Mouse (Mus musculus) left cerebral cortex, postnatal 4 days (tissue): ENCODE measurements at regions not wholly inside any gene's neighbourhood (a gene's known extent, or its start where the extent isn't known, plus 50 kb on each side); places are given as distances from the start of the nearest gene placed in this dataset.

Experiments
- DNase-seq: peaks from one replicate; pipeline ENCODE4 v3.0.0-alpha.2; 2022
- intact Hi-C: fragments of 180-260 bp; cut with DNase I; formaldehyde crosslinking; loops from one replicate; pipeline ENCODE4 v1.15.1; 2025

DNA sequence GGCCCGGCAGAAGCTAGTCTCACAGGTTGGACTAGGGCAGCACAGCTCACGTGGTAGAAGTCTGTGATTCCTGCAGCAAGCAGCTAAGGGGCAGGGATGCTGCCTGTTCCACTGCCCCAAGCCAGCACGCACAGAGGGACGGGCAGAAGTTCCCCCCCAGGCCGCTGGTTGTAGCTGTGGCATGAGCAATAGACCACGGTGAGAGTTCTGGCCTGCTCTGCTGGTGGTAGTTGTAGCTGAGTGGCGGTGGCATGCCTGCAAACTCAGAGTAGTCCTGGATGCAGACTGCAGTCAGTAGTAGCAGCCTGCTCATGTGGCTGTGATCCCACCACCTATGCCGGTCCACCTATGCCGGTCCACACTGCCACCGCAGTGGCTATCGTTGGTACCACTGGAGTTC, 71.5 kb upstream of the Rpl39l start:
- intact Hi-C loops: loop anchor here (10.0 kb wide), 1 partner anchor 426 kb away; no protein-coding TSS in a partner anchor
- no peak for DNase-seq

DNA sequence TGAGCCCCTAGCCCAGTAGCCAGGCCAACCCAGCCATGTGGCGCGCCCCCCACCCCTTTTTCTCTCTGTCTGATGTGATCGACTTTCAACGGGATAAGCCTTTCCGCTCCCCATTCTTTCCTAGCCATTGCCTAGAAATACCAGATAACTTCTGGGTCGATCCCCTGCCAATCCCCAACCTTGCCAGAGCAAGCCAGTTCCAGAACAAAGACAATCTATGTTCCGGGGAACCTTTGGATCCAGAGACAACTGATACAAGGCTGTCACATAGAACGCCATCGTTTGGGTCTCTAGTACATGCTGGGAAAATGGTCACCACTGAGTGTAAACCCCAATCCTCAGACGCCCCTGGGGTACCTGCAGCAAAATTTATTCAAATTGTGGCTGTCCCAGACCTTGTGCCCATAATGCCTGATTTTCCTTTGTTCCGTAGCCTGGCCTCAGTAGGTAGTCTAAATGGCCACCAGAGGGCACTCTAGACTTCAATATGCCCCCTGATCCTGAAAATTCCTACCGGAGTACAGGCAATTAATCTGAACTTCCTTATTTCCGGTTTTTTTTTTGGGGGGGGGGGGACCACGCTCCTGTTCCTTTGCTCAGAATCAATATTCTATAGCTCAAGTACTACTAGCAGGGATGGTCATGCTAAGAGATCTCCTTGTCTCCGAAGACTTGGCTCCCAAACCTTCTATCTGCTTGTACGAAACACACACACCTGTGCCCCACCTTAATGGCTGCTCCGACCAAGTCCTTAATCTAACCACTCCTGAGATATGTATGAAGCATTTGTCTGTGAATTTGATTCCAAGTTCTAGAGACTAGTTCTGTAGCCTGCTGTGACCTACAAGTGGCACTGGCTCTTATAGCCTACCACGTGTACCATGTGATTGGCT, 81.3 kb upstream of the Rpl39l start:
- intact Hi-C loops: loop anchor here (5.0 kb wide), 1 partner anchor 309 kb away; the partner anchor contains the start of gene Tekt5

GRCm38 (mm10) chr16:10086341-10086740, 83.7 kb upstream of the Rpl39l start:
- DNase-seq: no peak
- intact Hi-C loops: loop anchor here (5.0 kb wide), 1 partner anchor 311 kb away; the partner anchor contains the start of gene Tekt5

More for the DNA sequence above, 81.3 kb upstream of the Rpl39l start:
- peak; percentile 32 for DNase-seq

- intact Hi-C loops: loop anchor here (5.0 kb wide), 1 partner anchor 312 kb away; the partner anchor contains the start of gene Tekt5
- DNase-seq: no peak
Measured at GRCm38 (mm10) chr16:10085429-10085828, 84.6 kb upstream of the Rpl39l start.

GRCm38 (mm10) chr16:10081751-10082150, 86.4 kb upstream of the Grin2a start:
- no peak for DNase-seq
- intact Hi-C loops: no loop called here

DNA sequence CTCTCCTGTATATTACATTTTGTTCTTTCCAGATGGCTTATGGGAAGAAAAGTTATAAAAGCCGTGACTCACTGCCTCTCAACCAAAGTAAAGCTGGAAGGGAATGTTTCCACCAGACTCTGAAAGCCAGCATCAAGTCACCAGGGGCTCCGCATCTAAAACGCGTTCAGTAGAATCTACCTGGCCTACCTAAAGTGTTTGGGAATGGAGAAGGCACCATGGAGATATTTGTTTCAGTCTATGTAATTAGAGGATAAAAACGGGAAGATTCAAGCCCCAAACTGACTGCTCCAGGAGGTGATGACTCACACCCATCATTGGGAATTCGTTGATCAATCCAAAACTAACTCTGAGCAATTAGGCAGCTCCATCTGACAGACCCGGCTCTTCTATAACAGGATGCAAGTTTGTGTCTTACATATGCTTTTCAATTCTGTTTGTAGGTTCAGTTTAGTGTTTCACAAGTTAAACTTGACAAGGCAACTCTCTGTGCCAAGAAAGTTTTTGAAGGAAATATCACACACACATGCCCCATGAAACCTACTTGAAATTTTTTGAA, 84.8 kb upstream of the Grin2a start:
- no peak for DNase-seq
- intact Hi-C loops: no loop called here

DNA sequence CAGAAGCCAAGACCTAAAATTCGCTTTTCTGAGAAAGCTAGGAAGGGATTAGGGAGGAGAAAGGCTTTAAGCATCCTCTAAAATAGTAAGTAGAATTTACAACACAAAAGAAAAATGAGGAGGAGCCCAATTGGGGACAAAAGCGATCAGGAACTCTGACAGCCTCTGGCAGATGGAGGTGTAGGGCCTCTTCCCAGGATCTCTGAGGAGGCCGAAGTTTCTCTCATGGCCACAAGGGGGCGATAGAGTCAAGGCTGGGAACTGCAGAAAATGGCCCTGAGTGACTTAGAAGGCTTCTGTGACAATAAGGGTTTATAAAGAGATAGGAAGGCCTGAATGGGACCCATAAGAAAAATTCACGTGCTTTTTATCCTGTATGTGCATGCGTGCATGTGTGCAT, 77.8 kb upstream of the Grin2a start:
- peak; percentile 63 for DNase-seq
- intact Hi-C loops: no loop called here

- no peak for DNase-seq
- intact Hi-C loops: no loop called here
Measured at GRCm38 (mm10) chr16:10063491-10063890, 68.1 kb upstream of the Grin2a start.

DNA sequence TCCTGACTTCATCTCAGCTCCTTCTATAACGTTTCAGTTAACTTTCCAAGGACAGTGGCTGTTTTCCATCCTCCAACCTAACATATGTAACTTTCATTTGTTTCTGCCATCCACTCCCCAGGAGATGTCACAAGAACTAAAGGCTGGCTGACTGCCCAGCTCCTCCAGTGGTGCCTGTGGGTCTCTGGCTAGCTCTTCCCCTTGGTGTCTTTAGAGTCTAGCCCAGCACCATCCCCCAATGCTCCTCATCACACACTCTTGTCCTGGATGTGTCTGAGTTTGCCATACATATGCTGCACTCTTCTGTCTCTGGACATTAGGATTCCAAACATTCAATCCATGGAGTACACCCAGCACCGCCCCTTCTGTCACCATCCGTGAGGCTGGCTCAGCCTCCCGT, 62.7 kb upstream of the Grin2a start:
- peak; percentile 70 for DNase-seq
- intact Hi-C loops: no loop called here
